Mouse (Mus musculus) CD4-positive naive resting alpha-beta T cell, adult 76 days (primary cell): ENCODE measurements around the gene Gm10057. TPM values are rescaled to one million over a fixed set of nuclear protein-coding genes. Genes with fewer than 3 reads are reported as not detected.

Source experiments
- total RNA-seq: library from RNA; stranded (reverse); gene quantifications from one replicate; pipeline ENCODE4 v1.2.4, GENCODE M21; 2023

The Gm10057 gene
- total RNA-seq, result not detected

GRCm38 (mm10) chrX:154054939-154055338 is at the start of gene Gm10057:
Gm10057 (minus strand) TSS chrX:154055039.

GRCm38 (mm10) chrX:154033727-154034126 is 21.1 kb downstream of the Gm10057 start, which contains the start of gene 4921511M17Rik:
4921511M17Rik (minus strand) TSS chrX:154033827.

GRCm38 (mm10) chrX:154012540-154012939 is 42.3 kb downstream of the Gm10057 start, which contains the start of gene Samt1:
Samt1 (minus strand) TSS chrX:154012640.

Other genes with a start within 250 kb of the Gm10057 start
- 2.6 TPM for gene Spin2c, start 222.8 kb downstream of the Gm10057 start, total RNA-seq
- not detected for gene Samt1, start 42.4 kb downstream of the Gm10057 start, total RNA-seq
- gene 4921511M17Rik, start 21.2 kb downstream of the Gm10057 start, total RNA-seq, result not detected
- gene Gm15140, start 65.6 kb upstream of the Gm10057 start, total RNA-seq, result not detected